Mouse (Mus musculus): Measurements from ENCODE around the gene Mylk2. TPM values are rescaled to one million over a fixed set of nuclear protein-coding genes. Genes with fewer than 3 reads are reported as not detected.

The Mylk2 gene
- total RNA-seq, 2 experiments from 2014 or later = not detected

GRCm38 (mm10) chr2:152909848-152910247 lies 1.3 kb upstream of the Mylk2 start:
- DNase-seq (ENCODE audit: low spot score in 2 of 2) = no peak
- intact Hi-C loops (cut with DNase I) = loop anchor here (5.0 kb wide), 1 partner anchor 107 kb away; the partner anchor contains the start of gene Pdrg1

GRCm38 (mm10) chr2:152911432-152911831 lies 280 bp downstream of the Mylk2 start:
- intact Hi-C loops (cut with DNase I) = loop anchor here (5.0 kb wide), 1 partner anchor 106 kb away; the partner anchor contains the start of gene Pdrg1
- DNase-seq (ENCODE audit: low spot score in 2 of 2) = no peak

- intact Hi-C loops (cut with DNase I) = loop anchor here (5.0 kb wide), 1 partner anchor 104 kb away; the partner anchor contains the start of gene Pdrg1
- DNase-seq (ENCODE audit: low spot score in 2 of 2) = no peak
Measured at GRCm38 (mm10) chr2:152913471-152913870, 2.3 kb downstream of the Mylk2 start.

- intact Hi-C loops (cut with DNase I) = loop anchor here (2.0 to 5.0 kb wide), 2 partner anchors 103 to 228 kb away; partner anchors contain the start of gene Pdrg1
- peak; percentile 92 to 94 for DNase-seq (ENCODE audit: low spot score in 2 of 2)
Measured at GRCm38 (mm10) chr2:152914310-152915120, 3.4 kb downstream of the Mylk2 start.

- intact Hi-C loops (cut with DNase I) = loop anchor here (2.0 kb wide), 1 partner anchor 227 kb away; no protein-coding TSS in a partner anchor
- no peak for DNase-seq (ENCODE audit: low spot score in 2 of 2)
Measured at GRCm38 (mm10) chr2:152915453-152915852, 4.3 kb downstream of the Mylk2 start.

- no peak for DNase-seq (ENCODE audit: low spot score in 2 of 2)
- intact Hi-C loops (cut with DNase I) = no loop called here
Measured at GRCm38 (mm10) chr2:152916111-152916510, 5.0 kb downstream of the Mylk2 start.

GRCm38 (mm10) chr2:152917671-152918070 lies 6.5 kb downstream of the Mylk2 start:
- DNase-seq (ENCODE audit: low spot score in 2 of 2) = no peak
- intact Hi-C loops (cut with DNase I) = no loop called here

GRCm38 (mm10) chr2:152922376-152922775 lies 11.2 kb downstream of the Mylk2 start:
- intact Hi-C loops (cut with DNase I) = no loop called here
- no peak for DNase-seq (ENCODE audit: low spot score in 2 of 2)

GRCm38 (mm10) chr2:152923621-152924020 lies 12.5 kb downstream of the Mylk2 start:
- DNase-seq (ENCODE audit: low spot score in 2 of 2) = no peak
- intact Hi-C loops (cut with DNase I) = no loop called here

GRCm38 (mm10) chr2:152924128-152924527 lies 13.0 kb downstream of the Mylk2 start:
- intact Hi-C loops (cut with DNase I) = no loop called here
- no peak for DNase-seq (ENCODE audit: low spot score in 2 of 2)

GRCm38 (mm10) chr2:152924543-152924942 lies 13.4 kb downstream of the Mylk2 start:
- no peak for DNase-seq (ENCODE audit: low spot score in 2 of 2)
- intact Hi-C loops (cut with DNase I) = no loop called here

GRCm38 (mm10) chr2:152925189-152925872 lies 14.2 kb downstream of the Mylk2 start:
- intact Hi-C loops (cut with DNase I) = no loop called here

GRCm38 (mm10) chr2:152926896-152927295 lies 15.7 kb downstream of the Mylk2 start:
- intact Hi-C loops (cut with DNase I) = no loop called here
- DNase-seq (ENCODE audit: low spot score in 2 of 2) = no peak

More at GRCm38 (mm10) chr2:152925189-152925872, 14.2 kb downstream of the Mylk2 start:
- no peak for DNase-seq (ENCODE audit: low spot score in 2 of 2)

- no peak for DNase-seq (ENCODE audit: low spot score in 2 of 2)
- intact Hi-C loops (cut with DNase I) = no loop called here
Measured at GRCm38 (mm10) chr2:152927371-152927770, 16.2 kb downstream of the Mylk2 start.

GRCm38 (mm10) chr2:152928219-152928987 lies 17.3 kb downstream of the Mylk2 start:
- intact Hi-C loops (cut with DNase I) = no loop called here
- no peak for DNase-seq (ENCODE audit: low spot score in 2 of 2)

- intact Hi-C loops (cut with DNase I) = no loop called here
- no peak for DNase-seq (ENCODE audit: low spot score in 2 of 2)
Measured at GRCm38 (mm10) chr2:152928988-152929370, 17.8 kb downstream of the Mylk2 start.

- no peak for DNase-seq (ENCODE audit: low spot score in 2 of 2)
- intact Hi-C loops (cut with DNase I) = no loop called here
Measured at GRCm38 (mm10) chr2:152930276-152930675, 19.1 kb downstream of the Mylk2 start.

GRCm38 (mm10) chr2:152931456-152932160 lies 20.5 kb downstream of the Mylk2 start:
- no peak for DNase-seq (ENCODE audit: low spot score in 2 of 2)
- intact Hi-C loops (cut with DNase I) = no loop called here

GRCm38 (mm10) chr2:152933048-152933447 lies 21.9 kb downstream of the Mylk2 start, which contains the start of gene Foxs1:
Gene Foxs1, minus strand, starts transcription at chr2:152933208.
- no peak for DNase-seq (ENCODE audit: low spot score in 2 of 2)
- intact Hi-C loops (cut with DNase I) = no loop called here
